35 mouse cellular contexts compared by ENCODE assay signal in the genomic region with DNA sequence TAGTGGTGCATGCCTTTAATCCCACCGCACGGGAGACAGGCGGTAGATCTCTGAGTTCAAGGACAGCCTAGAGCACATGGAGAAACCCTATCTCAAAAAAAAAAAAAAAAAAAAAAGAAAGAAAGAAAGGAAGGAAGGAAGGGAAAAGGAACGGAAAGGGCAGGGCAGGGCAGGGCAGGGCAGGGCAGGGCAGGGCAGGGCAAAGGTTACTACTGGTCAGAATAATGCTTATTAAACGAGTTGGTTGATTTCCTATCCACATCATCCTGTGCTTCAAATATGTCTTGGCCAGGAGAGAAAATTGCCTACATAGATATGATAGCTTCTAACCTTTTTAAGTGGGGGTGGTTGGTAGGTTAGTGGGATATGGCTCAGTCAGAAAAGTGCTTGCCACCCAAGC. TPM values are rescaled to one million over a fixed set of nuclear protein-coding genes. Genes with fewer than 3 reads are reported as not detected.
"Had no signal": no experiment of that assay in that cellular context is flagged by ENCODE, and none has a peak within 500 bp of the region (broad histone marks: within the 10 kb centered on the region; RNA-seq: fewer than 3 reads in every experiment).

No protein-coding gene starts in this region.

- H3K9me3 ChIP-seq: embryonic facial prominence, embryonic 10.5 days; embryonic facial prominence, embryonic 12.5 days; embryonic facial prominence, embryonic 13.5 days; embryonic facial prominence, embryonic 15.5 days; forebrain, embryonic 10.5 days; forebrain, embryonic 12.5 days; forebrain, embryonic 13.5 days; forebrain, embryonic 15.5 days had no signal

- H3K4me3 ChIP-seq: embryonic facial prominence, embryonic 10.5 days; embryonic facial prominence, embryonic 12.5 days; embryonic facial prominence, embryonic 13.5 days; embryonic facial prominence, embryonic 15.5 days; erythroblast, embryonic 14.5 days; forebrain, embryonic 10.5 days; forebrain, embryonic 12.5 days; forebrain, embryonic 13.5 days; forebrain, embryonic 15.5 days; gastrocnemius, adult 2 months had no signal

- H3K4me2 ChIP-seq: embryonic facial prominence, embryonic 12.5 days; embryonic facial prominence, embryonic 13.5 days; embryonic facial prominence, embryonic 15.5 days; forebrain, embryonic 12.5 days; forebrain, embryonic 13.5 days; forebrain, embryonic 15.5 days had no signal

- H3K27ac ChIP-seq: embryonic facial prominence, embryonic 10.5 days; embryonic facial prominence, embryonic 12.5 days; embryonic facial prominence, embryonic 13.5 days; embryonic facial prominence, embryonic 15.5 days; forebrain, embryonic 10.5 days; forebrain, embryonic 12.5 days; forebrain, embryonic 13.5 days; forebrain, embryonic 15.5 days; gastrocnemius, adult 2 months had no signal

- H3K4me1 ChIP-seq: embryonic facial prominence, embryonic 10.5 days; embryonic facial prominence, embryonic 12.5 days; embryonic facial prominence, embryonic 13.5 days; embryonic facial prominence, embryonic 15.5 days; forebrain, embryonic 10.5 days; forebrain, embryonic 12.5 days; forebrain, embryonic 13.5 days; forebrain, embryonic 15.5 days had no signal

- H3K36me3 ChIP-seq: embryonic facial prominence, embryonic 10.5 days; embryonic facial prominence, embryonic 12.5 days; embryonic facial prominence, embryonic 13.5 days; embryonic facial prominence, embryonic 15.5 days; forebrain, embryonic 10.5 days; forebrain, embryonic 12.5 days; forebrain, embryonic 15.5 days had no signal

- ATAC-seq: forebrain, embryonic 13.5 days; forebrain, embryonic 14.5 days; forebrain, embryonic 15.5 days; forebrain, embryonic 16.5 days; forebrain, postnatal 0 days had no signal

- H3K27me3 ChIP-seq: embryonic facial prominence, embryonic 12.5 days; embryonic facial prominence, embryonic 13.5 days; embryonic facial prominence, embryonic 15.5 days; forebrain, embryonic 12.5 days; forebrain, embryonic 13.5 days; forebrain, embryonic 15.5 days had no signal

- H3K9ac ChIP-seq: embryonic facial prominence, embryonic 12.5 days; embryonic facial prominence, embryonic 13.5 days; embryonic facial prominence, embryonic 15.5 days; forebrain, embryonic 12.5 days; forebrain, embryonic 13.5 days; forebrain, embryonic 15.5 days; forebrain, postnatal 0 days had no signal

- DNase-seq: cerebellum, adult 2 months; cerebellum, adult 8-10 months; cerebellum, adult 9-10 months; cerebellum, adult 9-11 months; cerebellum, postnatal 10 days; cerebellum, postnatal 14 days; cerebellum, postnatal 25 days; cerebellum, postnatal 36 days; embryo, embryonic 11 days; forebrain, postnatal 0 days; gastrocnemius, adult 2 months; gastrocnemius, postnatal 10 days; gastrocnemius, postnatal 14 days; gastrocnemius, postnatal 25 days; gastrocnemius, postnatal 36 days; heart, adult 11 months; heart, adult 18-20 months had no signal

RNA-seq across cellular contexts. Expression of a gene that starts 25.2 kb away (rescaled TPM):
- total RNA-seq: common myeloid progenitor, adult 5-6 weeks; forebrain, postnatal 0 days; granulocyte monocyte progenitor cell, adult 5-6 weeks had no signal
- polyA plus RNA-seq: cerebellum, adult 2 months; cortical plate, adult 2 months; embryonic facial prominence, embryonic 10.5 days; embryonic facial prominence, embryonic 11.5 days; embryonic facial prominence, embryonic 12.5 days; embryonic facial prominence, embryonic 13.5 days; embryonic facial prominence, embryonic 15.5 days; erythroblast, embryonic 14.5 days; forebrain, embryonic 10.5 days; forebrain, embryonic 11.5 days; forebrain, embryonic 12.5 days; forebrain, embryonic 13.5 days; forebrain, embryonic 14.5 days; forebrain, embryonic 15.5 days; forebrain, embryonic 16.5 days; forebrain, postnatal 0 days; frontal cortex, adult 2 months; gonadal fat pad, adult 2 months had no signal
